ENCODE assay signal across 8 mouse cellular contexts in the genomic region with DNA sequence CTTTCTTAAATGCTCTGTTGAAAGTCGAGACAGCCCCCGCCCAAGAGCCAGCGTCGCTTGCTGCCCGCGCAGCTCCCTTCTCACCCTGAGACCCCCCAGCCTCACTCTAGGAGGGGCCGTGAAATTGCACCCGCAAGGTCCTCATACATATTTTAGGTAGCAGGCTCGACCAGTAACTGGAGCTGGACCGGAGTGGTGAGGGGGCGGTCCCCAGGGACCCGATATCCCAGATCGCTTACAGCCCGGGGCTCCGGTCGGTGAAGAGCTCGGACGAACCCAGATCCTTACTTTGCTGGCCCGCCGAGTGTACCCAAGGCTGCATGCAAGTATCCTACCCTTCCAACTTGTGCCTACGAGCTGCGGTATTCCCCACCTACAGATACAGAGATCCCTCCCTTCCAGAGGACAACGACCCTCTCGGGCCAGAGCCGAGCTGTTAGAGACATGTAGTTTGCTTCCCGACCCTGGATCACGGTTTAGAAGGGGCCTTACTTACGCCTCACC.
DNase-seq lines count a peak whose midpoint lies in the region; ATAC-seq and TF ChIP-seq lines count a peak whose summit lies in the region.

No protein-coding gene starts in this region.

- H3K27ac ChIP-seq in lung, embryonic 14.5 days (ENCODE audit: low read depth) = no peak overlapping the region
- H3K27ac ChIP-seq in embryonic facial prominence, embryonic 12.5 days = 0 out of 2 replicates have a peak overlapping the region, but pooled peaks have one; percentile 86
- no peak overlapping the region for H3K27ac ChIP-seq in intestine, embryonic 14.5 days (ENCODE audit: low read depth)
- no peak overlapping the region for H3K27ac ChIP-seq in neural tube, embryonic 14.5 days (ENCODE audit: low read depth, low read length)

- peak; percentile 30 for DNase-seq in lung, embryonic 14.5 days
- DNase-seq in lung, postnatal 14 days = no peak
- peak; percentile 75 for DNase-seq in intestine, embryonic 14.5 days (ENCODE audit: low spot score)
- DNase-seq in layer of hippocampus, postnatal 36 days = no peak
- no peak for DNase-seq in right cerebral cortex, adult 2 months (ENCODE audit: low spot score in 2 of 2)

- no peak for ATAC-seq in lung, embryonic 14.5 days (ENCODE audit: insufficient read depth)
- no peak for ATAC-seq in embryonic facial prominence, embryonic 12.5 days (ENCODE audit: insufficient number of reproducible peaks, insufficient read depth, low FRiP score, low TSS enrichment)
- ATAC-seq in intestine, embryonic 14.5 days (replicated peaks; ENCODE audit: low FRiP score, low TSS enrichment, low read depth) = no peak
- ATAC-seq in neural tube, embryonic 14.5 days (ENCODE audit: low read depth) = no peak
- no peak for ATAC-seq in monocyte, adult 5-6 weeks (replicated peaks; ENCODE audit: insufficient number of reproducible peaks, low FRiP score, low TSS enrichment, poor library complexity, severe bottlenecking)

- H3K36me3 ChIP-seq in lung, embryonic 14.5 days (ENCODE audit: insufficient read depth) = no peaks in the 10 kb centered on the region
- no peaks in the 10 kb centered on the region for H3K36me3 ChIP-seq in embryonic facial prominence, embryonic 12.5 days
- no peaks in the 10 kb centered on the region for H3K36me3 ChIP-seq in intestine, embryonic 14.5 days (ENCODE audit: control insufficient read depth, insufficient read depth, low read length)
- H3K36me3 ChIP-seq in neural tube, embryonic 14.5 days (ENCODE audit: control insufficient read depth, insufficient read depth, low read length) = no peaks in the 10 kb centered on the region

- 1% methylated on average over 28 of the region's 28 CpGs for WGBS in lung, embryonic 14.5 days
- WGBS in embryonic facial prominence, embryonic 12.5 days = under 1% methylated on average over 28 of the region's 28 CpGs
- under 1% methylated on average over 27 of the region's 28 CpGs for WGBS in intestine, embryonic 14.5 days
- under 1% methylated on average over 28 of the region's 28 CpGs for WGBS in neural tube, embryonic 14.5 days

- no peak for TF ChIP-seq CTCF in lung, embryonic 14.5 days (IDR thresholded peaks at IDR 0.05; ENCODE audit: low read depth)

- H3K4me2 ChIP-seq in lung, embryonic 14.5 days = peak overlapping the region; percentile 57
- H3K4me2 ChIP-seq in embryonic facial prominence, embryonic 12.5 days (replicated peaks) = peak overlapping the region; percentile 57
- H3K4me2 ChIP-seq in intestine, embryonic 14.5 days (ENCODE audit: low read length) = peak overlapping the region; percentile 45
- peak overlapping the region; percentile 23; the same call in 1 of the 2 replicates for H3K4me2 ChIP-seq in neural tube, embryonic 14.5 days (ENCODE audit: low read depth, low read length)

- no peaks in the 10 kb centered on the region for H3K9me3 ChIP-seq in lung, embryonic 14.5 days (ENCODE audit: low read depth, low read length)
- H3K9me3 ChIP-seq in embryonic facial prominence, embryonic 12.5 days = no peaks in the 10 kb centered on the region
- H3K9me3 ChIP-seq in intestine, embryonic 14.5 days (ENCODE audit: control insufficient read depth, low read length) = no peaks in the 10 kb centered on the region
- H3K9me3 ChIP-seq in neural tube, embryonic 14.5 days (ENCODE audit: control insufficient read depth, low read length) = no peaks in the 10 kb centered on the region

- H3K4me1 ChIP-seq in lung, embryonic 14.5 days (ENCODE audit: insufficient read depth) = peaks cover 5% of the 10 kb centered on the region; the same call in 1 of the 2 replicates
- peaks cover 50% of the 10 kb centered on the region for H3K4me1 ChIP-seq in embryonic facial prominence, embryonic 12.5 days
- peaks cover 36% of the 10 kb centered on the region for H3K4me1 ChIP-seq in intestine, embryonic 14.5 days (replicated peaks; ENCODE audit: control insufficient read depth, insufficient read depth, low read length)
- H3K4me1 ChIP-seq in neural tube, embryonic 14.5 days (ENCODE audit: control insufficient read depth, insufficient read depth, low read length) = peaks cover 2% of the 10 kb centered on the region; the same call in 1 of the 2 replicates

- peaks cover 98% of the 10 kb centered on the region for H3K27me3 ChIP-seq in lung, embryonic 14.5 days (ENCODE audit: insufficient read depth, low read length)
- peaks cover 96% of the 10 kb centered on the region for H3K27me3 ChIP-seq in embryonic facial prominence, embryonic 12.5 days
- H3K27me3 ChIP-seq in intestine, embryonic 14.5 days (replicated peaks; ENCODE audit: control insufficient read depth, insufficient read depth, low read length) = peaks cover 100% of the 10 kb centered on the region
- peaks cover 69% of the 10 kb centered on the region for H3K27me3 ChIP-seq in neural tube, embryonic 14.5 days (ENCODE audit: control insufficient read depth, insufficient read depth, low read length)

- H3K4me3 ChIP-seq in lung, embryonic 14.5 days (ENCODE audit: low read depth, low read length) = peak overlapping the region; percentile 27
- H3K4me3 ChIP-seq in embryonic facial prominence, embryonic 12.5 days = peak overlapping the region; percentile 42
- peak overlapping the region; percentile 43 for H3K4me3 ChIP-seq in intestine, embryonic 14.5 days (ENCODE audit: low read depth, low read length)
- peak overlapping the region; percentile 7; the same call in 1 of the 2 replicates for H3K4me3 ChIP-seq in neural tube, embryonic 14.5 days (ENCODE audit: low read depth, low read length)

- H3K9ac ChIP-seq in lung, embryonic 14.5 days = no peak overlapping the region
- H3K9ac ChIP-seq in embryonic facial prominence, embryonic 12.5 days = no peak overlapping the region; the same call in 1 of the 2 replicates
- H3K9ac ChIP-seq in intestine, embryonic 14.5 days (ENCODE audit: low read length) = no peak overlapping the region
- H3K9ac ChIP-seq in neural tube, embryonic 14.5 days (replicated peaks; ENCODE audit: low read depth, low read length) = no peak overlapping the region

Comparison
In these comparisons a context has a peak if more than half of its experiments do, and no peak if none do; other contexts are left out.
1. DNase-seq: peak in lung, embryonic 14.5 days (single experiment) and intestine, embryonic 14.5 days (single experiment); none in lung, postnatal 14 days (single experiment), layer of hippocampus, postnatal 36 days (0 of 2) and right cerebral cortex, adult 2 months (0 of 2).
2. Peak in every context shown above with its lines, with median percentiles within 50 percentile points of each other: H3K4me2 ChIP-seq and H3K4me3 ChIP-seq.